Mouse (Mus musculus) ovary, adult 18-20 months (tissue): ENCODE results near the gene Nin.
A peak's percentile ranks its signal among the peaks of the same experiment; 100 is the strongest.

ENCODE experiments used
- DNase-seq: peaks from one replicate; pipeline ENCODE4 v3.0.0; 2022; ENCODE audit warnings: low spot score, mixed read lengths

Nin gene

GRCm38 (mm10) chr12:70015936-70016335 is 97.6 kb downstream of the Nin start:
- DNase-seq: no peak

GRCm38 (mm10) chr12:70011681-70012080 is 101.8 kb downstream of the Nin start:
- no peak for DNase-seq

- DNase-seq: no peak
Measured at GRCm38 (mm10) chr12:70010356-70010755, 103.2 kb downstream of the Nin start.

- no peak for DNase-seq
Measured at GRCm38 (mm10) chr12:70005103-70005502, 108.4 kb downstream of the Nin start.

GRCm38 (mm10) chr12:69998186-69998983 is 115.1 kb downstream of the Nin start:
- DNase-seq: no peak

- DNase-seq: no peak
Measured at GRCm38 (mm10) chr12:69995382-69995781, 118.1 kb downstream of the Nin start.

- DNase-seq: peak; percentile 82
Measured at GRCm38 (mm10) chr12:69986786-69987497, 126.6 kb downstream of the Nin start, which contains the start of gene Sav1. TSS of gene Sav1 (minus strand) at chr12:69987002.

GRCm38 (mm10) chr12:69986241-69986762 is 127.2 kb downstream of the Nin start:
- DNase-seq: no peak

- DNase-seq: no peak
Measured at GRCm38 (mm10) chr12:69985546-69985945, 128.0 kb downstream of the Nin start.

- no peak for DNase-seq
Measured at GRCm38 (mm10) chr12:69982874-69983273, 130.6 kb downstream of the Nin start.

GRCm38 (mm10) chr12:69977376-69977998 is 136.0 kb downstream of the Nin start:
- DNase-seq: no peak

GRCm38 (mm10) chr12:69976688-69977087 is 136.8 kb downstream of the Nin start:
- no peak for DNase-seq

- DNase-seq: no peak
Measured at GRCm38 (mm10) chr12:69973666-69974065, 139.9 kb downstream of the Nin start.

- no peak for DNase-seq
Measured at GRCm38 (mm10) chr12:69968154-69968553, 145.4 kb downstream of the Nin start.

- no peak for DNase-seq
Measured at GRCm38 (mm10) chr12:69967112-69967511, 146.4 kb downstream of the Nin start.

- peak; percentile 31 for DNase-seq
Measured at GRCm38 (mm10) chr12:69966071-69966470, 147.4 kb downstream of the Nin start.

GRCm38 (mm10) chr12:69965644-69966043 is 147.9 kb downstream of the Nin start:
- no peak for DNase-seq

- DNase-seq: no peak
Measured at GRCm38 (mm10) chr12:69963141-69963540, 150.4 kb downstream of the Nin start.

- DNase-seq: no peak
Measured at GRCm38 (mm10) chr12:69962468-69962867, 151.0 kb downstream of the Nin start.
